Mouse (Mus musculus) liver, postnatal 0 days (tissue): Measurements from ENCODE around the gene Igdcc4.

ENCODE experiments used
- CTCF ChIP-seq: sonication (generic); IDR thresholded peaks from 2 replicates; pipeline ENCODE4 v1.5.1; 2016; ENCODE audit warnings: antibody characterized with exemption, low read depth
- EP300 ChIP-seq: IDR thresholded peaks from 2 replicates; pipeline ENCODE4 v1.6.1; 2016; ENCODE audit warnings: antibody characterized with exemption, low read depth, mild to moderate bottlenecking

DNA sequence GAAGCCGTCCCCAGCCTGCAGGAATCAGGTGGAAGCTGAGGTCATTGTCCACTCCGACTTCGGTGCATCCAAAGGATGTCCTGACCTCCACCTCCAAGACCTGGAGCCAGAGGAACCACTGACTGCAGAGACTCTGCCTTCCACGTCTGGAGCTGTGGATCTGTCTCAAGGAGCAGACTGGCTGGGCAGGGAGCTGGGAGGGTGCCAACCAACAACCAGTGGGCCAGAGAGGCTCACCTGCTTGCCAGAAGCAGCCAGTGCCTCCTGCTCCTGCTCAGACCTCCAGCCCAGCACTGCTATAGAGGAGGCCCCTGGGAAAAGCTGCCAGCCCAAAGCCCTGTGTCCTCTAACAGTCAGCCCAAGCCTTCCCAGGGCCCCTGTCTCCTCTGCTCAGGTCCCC, 33.8 kb downstream of the Igdcc4 start:
- TF ChIP-seq CTCF (no peak), EP300 (no peak)
